Mouse (Mus musculus): ENCODE results near the gene Adss. TPM values are rescaled to one million over a fixed set of nuclear protein-coding genes. Genes with fewer than 3 reads are reported as not detected.

The Adss gene
- polyA plus RNA-seq, 1 experiment from 2014 or later: 14.1 TPM

DNA sequence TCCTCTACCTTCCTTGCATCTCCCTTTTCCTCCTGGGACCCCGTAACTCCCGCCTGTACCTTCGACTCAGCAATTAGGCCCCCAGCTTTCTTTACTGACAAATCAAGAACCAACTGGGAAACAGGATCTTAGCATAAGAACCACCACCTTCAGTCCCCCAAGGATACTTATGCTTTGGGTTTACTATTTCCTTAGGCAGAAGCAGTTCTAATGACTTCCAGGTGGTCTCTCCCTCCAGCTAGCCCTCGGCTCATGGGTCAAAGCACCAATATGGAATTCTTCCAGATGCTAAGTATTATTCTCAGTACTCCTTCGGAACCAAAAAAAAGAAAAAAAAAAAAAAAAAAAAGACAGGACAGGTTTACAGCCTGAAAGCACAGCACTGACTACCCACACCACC, 39.1 kb downstream of the Adss start:
- 72% methylated on average over 5 of the region's 5 CpGs for WGBS (ENCODE audit: insufficient replicate concordance)
- H3K9ac ChIP-seq: no peak overlapping the region
- H3K27ac ChIP-seq (replicated peaks): no peak overlapping the region
- H3K4me3 ChIP-seq (replicated peaks): no peak overlapping the region
- ATAC-seq (ENCODE audit: insufficient read depth): no peak
- no peak overlapping the region for H3K4me2 ChIP-seq
- no peaks in the 10 kb centered on the region for H3K36me3 ChIP-seq (replicated peaks)
- no peaks in the 10 kb centered on the region for H3K27me3 ChIP-seq
- no peaks in the 10 kb centered on the region for H3K4me1 ChIP-seq (replicated peaks)
- no peaks in the 10 kb centered on the region for H3K9me3 ChIP-seq (replicated peaks)

DNA sequence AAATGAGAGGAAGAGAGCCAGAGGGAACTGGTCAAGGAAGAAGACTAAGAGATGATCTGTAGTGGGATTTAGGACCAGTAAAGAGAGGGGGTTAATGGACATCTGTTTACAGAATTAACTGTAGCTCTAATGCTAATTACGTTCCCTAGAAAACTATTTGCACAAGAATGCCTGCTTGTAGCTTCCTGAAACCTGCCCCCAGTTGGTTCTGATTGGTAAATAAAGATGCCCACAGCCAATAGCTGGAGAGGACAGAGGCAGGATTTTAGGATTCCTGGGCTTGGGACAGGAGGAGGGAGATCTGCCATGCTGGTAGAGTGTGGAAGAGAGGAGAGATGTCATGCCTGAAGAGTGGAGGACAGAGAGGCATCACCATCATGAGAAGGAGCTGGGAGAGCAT, 42.8 kb downstream of the Adss start:
- no peak overlapping the region for H3K9ac ChIP-seq
- H3K4me1 ChIP-seq (replicated peaks): no peaks in the 10 kb centered on the region
- H3K9me3 ChIP-seq (replicated peaks): 0 out of 2 replicates have a peak, but pooled peaks cover 8% of the 10 kb centered on the region
- no peaks in the 10 kb centered on the region for H3K27me3 ChIP-seq
- H3K36me3 ChIP-seq (replicated peaks): 0 out of 2 replicates have a peak, but pooled peaks cover 4% of the 10 kb centered on the region
- WGBS (ENCODE audit: insufficient replicate concordance): 68% methylated on average over 1 of the region's 1 CpGs
- no peak overlapping the region for H3K27ac ChIP-seq (replicated peaks)
- no peak overlapping the region for H3K4me2 ChIP-seq
- no peak for ATAC-seq (ENCODE audit: insufficient read depth)
- no peak overlapping the region for H3K4me3 ChIP-seq (replicated peaks)

DNA sequence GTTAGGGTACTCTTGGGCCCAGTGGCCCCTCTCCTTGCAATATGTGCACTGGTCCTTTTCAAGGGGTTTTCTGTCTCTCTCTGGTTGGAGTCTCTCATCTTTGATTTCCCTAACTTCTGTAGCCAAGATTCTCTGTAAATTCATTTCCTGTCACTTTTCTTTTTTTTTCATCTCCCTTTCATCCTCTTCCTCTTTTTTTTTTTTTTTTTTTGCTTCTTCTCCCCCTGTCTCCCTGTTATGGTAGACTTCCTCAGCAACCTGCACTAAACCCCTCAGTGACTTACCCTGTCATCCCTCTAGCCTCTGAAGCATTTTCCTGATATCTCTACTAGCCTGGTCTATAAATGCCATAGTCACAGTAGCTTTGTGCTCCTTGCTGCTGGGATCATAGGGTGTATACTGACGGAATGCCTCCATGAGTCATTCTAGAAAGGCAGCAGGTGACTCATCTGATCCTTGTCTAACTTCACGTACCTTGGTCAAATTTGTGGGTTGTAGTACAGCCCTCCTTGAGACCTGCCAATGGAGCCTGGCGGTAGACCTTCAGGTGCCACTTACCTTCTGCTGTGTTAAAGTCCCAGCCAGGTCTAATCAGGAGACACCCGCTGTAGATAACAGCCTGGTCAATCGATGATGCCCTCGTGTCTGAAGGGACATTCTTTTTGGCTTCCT, 48.3 kb downstream of the Adss start:
- ATAC-seq (ENCODE audit: insufficient read depth): no peak
- 0 out of 2 replicates have a peak, but pooled peaks cover 8% of the 10 kb centered on the region for H3K9me3 ChIP-seq (replicated peaks)
- H3K9ac ChIP-seq: no peak overlapping the region
- WGBS (ENCODE audit: insufficient replicate concordance): 70% methylated on average over 6 of the region's 6 CpGs
- H3K4me2 ChIP-seq: no peak overlapping the region
- H3K27ac ChIP-seq (replicated peaks): no peak overlapping the region
- H3K4me3 ChIP-seq (replicated peaks): no peak overlapping the region
- 0 out of 2 replicates have a peak, but pooled peaks cover 4% of the 10 kb centered on the region for H3K36me3 ChIP-seq (replicated peaks)
- no peaks in the 10 kb centered on the region for H3K27me3 ChIP-seq
- no peaks in the 10 kb centered on the region for H3K4me1 ChIP-seq (replicated peaks)

DNA sequence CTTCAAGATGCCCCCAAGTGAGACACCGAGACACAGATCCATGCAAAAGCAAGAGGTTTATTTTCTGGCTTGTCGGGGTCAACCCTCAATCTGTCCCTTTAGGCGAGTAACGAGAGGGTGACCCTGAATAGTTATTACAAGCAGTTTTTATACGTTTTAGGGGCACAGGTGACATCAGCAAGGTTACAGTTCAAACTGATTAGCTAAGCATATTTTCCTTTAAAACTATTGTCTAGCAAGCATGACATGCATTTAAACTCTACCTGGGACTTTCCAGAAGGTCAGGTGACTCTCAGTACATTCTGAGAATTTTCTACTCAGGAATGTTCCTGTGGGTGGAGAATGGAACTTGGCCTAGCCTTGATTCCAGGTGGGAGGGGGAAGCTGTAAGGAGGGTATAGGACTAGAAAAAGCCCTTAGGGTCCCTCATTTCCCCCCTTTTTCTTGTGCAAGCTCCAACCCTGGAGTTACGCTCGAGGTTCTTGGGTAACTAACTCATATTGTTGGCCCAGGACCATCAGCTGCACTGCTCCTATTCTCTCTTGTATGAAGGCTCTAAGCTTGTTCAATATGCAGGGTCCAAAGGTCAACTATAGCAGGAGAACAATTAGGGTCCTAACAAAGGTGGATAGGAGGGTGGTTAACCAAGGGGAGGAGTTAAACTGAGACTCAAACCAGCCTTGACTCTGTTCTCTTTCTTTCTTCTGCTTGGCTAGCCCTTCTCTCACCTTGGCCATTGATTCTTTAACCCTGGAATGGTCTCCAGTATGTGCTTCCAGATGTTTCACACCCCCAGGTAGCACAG, 51.6 kb downstream of the Adss start:
- 73% methylated on average over 7 of the region's 7 CpGs for WGBS (ENCODE audit: insufficient replicate concordance)
- no peaks in the 10 kb centered on the region for H3K36me3 ChIP-seq (replicated peaks)
- H3K9ac ChIP-seq: no peak overlapping the region
- H3K4me3 ChIP-seq (replicated peaks): no peak overlapping the region
- H3K4me1 ChIP-seq (replicated peaks): no peaks in the 10 kb centered on the region
- no peak overlapping the region for H3K4me2 ChIP-seq
- no peak overlapping the region for H3K27ac ChIP-seq (replicated peaks)
- no peaks in the 10 kb centered on the region for H3K27me3 ChIP-seq
- no peak for ATAC-seq (ENCODE audit: insufficient read depth)
- H3K9me3 ChIP-seq (replicated peaks): no peaks in the 10 kb centered on the region

DNA sequence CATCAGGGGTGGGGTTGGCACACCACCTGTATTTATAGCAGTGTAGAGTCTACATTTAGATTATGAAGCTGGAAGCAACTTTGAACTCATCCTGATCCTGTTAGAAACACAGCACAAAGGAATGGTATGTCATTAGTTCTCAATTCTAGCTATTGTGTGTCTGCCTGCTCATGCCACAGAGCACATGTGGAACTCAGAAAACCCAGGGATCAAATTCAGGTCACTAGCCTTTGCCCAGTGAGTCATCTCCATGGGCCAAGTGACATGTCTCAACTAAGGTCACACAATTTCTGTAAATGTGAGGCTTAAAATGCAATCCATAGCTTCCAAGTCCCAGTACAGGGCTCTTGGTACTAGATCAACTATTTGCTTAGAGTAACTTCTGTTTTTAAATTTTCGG, 54.2 kb downstream of the Adss start:
- H3K36me3 ChIP-seq (replicated peaks): no peaks in the 10 kb centered on the region
- 43% methylated on average over 1 of the region's 1 CpGs for WGBS (ENCODE audit: insufficient replicate concordance)
- H3K9me3 ChIP-seq (replicated peaks): no peaks in the 10 kb centered on the region
- no peak overlapping the region for H3K4me2 ChIP-seq
- no peak for ATAC-seq (ENCODE audit: insufficient read depth)
- no peak overlapping the region for H3K27ac ChIP-seq (replicated peaks)
- H3K4me3 ChIP-seq (replicated peaks): no peak overlapping the region
- H3K4me1 ChIP-seq (replicated peaks): no peaks in the 10 kb centered on the region
- H3K27me3 ChIP-seq: no peaks in the 10 kb centered on the region
- H3K9ac ChIP-seq: no peak overlapping the region

DNA sequence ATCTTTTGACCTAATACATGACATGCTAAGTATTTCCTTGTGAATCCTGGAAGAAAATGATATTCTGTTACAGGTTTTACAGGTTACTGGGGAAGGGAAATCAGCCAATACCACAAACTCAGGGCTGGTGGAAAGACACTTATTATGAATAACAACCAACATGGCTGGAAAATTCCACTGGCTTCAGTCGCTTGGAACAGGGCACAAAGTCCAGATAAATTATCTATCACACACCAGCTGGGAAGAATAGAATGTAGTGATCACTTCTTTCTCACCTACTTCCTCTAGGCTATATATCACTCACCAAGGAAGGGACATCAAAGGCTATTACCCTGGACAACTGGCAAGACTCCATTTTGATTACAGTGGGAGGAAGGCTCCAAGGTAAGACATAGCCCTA, 55.6 kb downstream of the Adss start:
- H3K4me2 ChIP-seq: no peak overlapping the region
- H3K9me3 ChIP-seq (replicated peaks): no peaks in the 10 kb centered on the region
- no peak overlapping the region for H3K27ac ChIP-seq (replicated peaks)
- no peaks in the 10 kb centered on the region for H3K36me3 ChIP-seq (replicated peaks)
- H3K4me1 ChIP-seq (replicated peaks): no peaks in the 10 kb centered on the region
- 45% methylated on average over 1 of the region's 1 CpGs for WGBS (ENCODE audit: insufficient replicate concordance)
- no peak for ATAC-seq (ENCODE audit: insufficient read depth)
- no peak overlapping the region for H3K4me3 ChIP-seq (replicated peaks)
- no peak overlapping the region for H3K9ac ChIP-seq
- no peaks in the 10 kb centered on the region for H3K27me3 ChIP-seq

DNA sequence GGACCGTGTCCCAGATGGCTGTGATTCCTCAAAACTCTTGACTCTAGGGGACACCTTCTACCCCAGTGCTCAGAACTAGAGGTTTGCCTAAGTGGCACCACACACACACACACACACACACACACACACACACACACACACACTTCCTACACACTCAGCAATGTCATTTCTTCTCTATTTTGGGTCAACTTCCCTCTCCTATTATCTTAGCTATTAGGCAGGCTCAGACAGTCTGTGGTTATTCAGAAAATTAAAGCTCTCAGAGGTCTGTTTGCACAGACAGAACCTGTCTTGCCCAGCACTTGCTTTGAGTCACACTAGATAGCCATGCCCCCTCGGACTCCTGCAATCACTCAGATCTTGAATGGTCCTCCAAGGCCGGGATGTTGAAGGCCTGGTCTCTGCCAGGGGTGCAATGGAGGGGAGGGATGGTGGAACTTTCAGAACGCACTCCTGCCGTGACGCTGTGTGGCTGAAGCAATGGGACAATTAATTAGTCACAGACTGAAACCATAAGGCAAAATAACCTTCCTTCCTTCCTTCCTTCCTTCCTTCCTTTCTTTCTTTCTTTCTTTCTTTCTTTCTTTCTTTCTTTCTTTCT, 58.7 kb downstream of the Adss start:
- no peak for ATAC-seq (ENCODE audit: insufficient read depth)
- Histone ChIP-seq H3K9ac (no peak overlapping the region), H3K4me2 (no peak overlapping the region), H3K9me3 (replicated peaks) (no peaks in the 10 kb centered on the region), H3K27ac (replicated peaks) (no peak overlapping the region), H3K4me1 (replicated peaks) (no peaks in the 10 kb centered on the region), H3K36me3 (replicated peaks) (no peaks in the 10 kb centered on the region), H3K4me3 (replicated peaks) (no peak overlapping the region), H3K27me3 (no peaks in the 10 kb centered on the region)
- WGBS (ENCODE audit: insufficient replicate concordance): 31% methylated on average over 6 of the region's 6 CpGs

DNA sequence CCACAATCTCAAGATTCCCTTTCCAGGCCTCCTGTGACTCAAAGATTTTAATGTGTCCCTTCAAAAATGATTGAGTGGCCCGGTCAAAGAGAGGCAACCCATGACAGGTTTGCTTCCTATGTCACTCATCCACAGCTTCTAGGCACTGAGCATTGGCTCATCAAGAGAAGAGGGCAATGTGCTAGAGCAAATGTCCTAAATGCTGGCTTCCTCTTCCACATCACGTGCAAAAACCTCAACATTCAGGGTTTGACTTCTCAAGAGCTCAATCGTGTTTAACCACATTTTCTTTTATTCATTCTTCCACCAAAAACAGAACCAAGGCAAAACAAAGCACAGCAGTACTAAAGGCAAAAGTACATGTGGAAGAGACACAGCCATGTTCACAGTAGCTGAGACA, 64.3 kb downstream of the Adss start:
- 56% methylated on average over 3 of the region's 3 CpGs for WGBS (ENCODE audit: insufficient replicate concordance)
- no peak overlapping the region for H3K27ac ChIP-seq (replicated peaks)
- no peak for ATAC-seq (ENCODE audit: insufficient read depth)
- H3K27me3 ChIP-seq: no peaks in the 10 kb centered on the region
- no peaks in the 10 kb centered on the region for H3K4me1 ChIP-seq (replicated peaks)
- no peaks in the 10 kb centered on the region for H3K9me3 ChIP-seq (replicated peaks)
- no peak overlapping the region for H3K4me3 ChIP-seq (replicated peaks)
- H3K9ac ChIP-seq: no peak overlapping the region
- no peak overlapping the region for H3K4me2 ChIP-seq
- H3K36me3 ChIP-seq (replicated peaks): no peaks in the 10 kb centered on the region

DNA sequence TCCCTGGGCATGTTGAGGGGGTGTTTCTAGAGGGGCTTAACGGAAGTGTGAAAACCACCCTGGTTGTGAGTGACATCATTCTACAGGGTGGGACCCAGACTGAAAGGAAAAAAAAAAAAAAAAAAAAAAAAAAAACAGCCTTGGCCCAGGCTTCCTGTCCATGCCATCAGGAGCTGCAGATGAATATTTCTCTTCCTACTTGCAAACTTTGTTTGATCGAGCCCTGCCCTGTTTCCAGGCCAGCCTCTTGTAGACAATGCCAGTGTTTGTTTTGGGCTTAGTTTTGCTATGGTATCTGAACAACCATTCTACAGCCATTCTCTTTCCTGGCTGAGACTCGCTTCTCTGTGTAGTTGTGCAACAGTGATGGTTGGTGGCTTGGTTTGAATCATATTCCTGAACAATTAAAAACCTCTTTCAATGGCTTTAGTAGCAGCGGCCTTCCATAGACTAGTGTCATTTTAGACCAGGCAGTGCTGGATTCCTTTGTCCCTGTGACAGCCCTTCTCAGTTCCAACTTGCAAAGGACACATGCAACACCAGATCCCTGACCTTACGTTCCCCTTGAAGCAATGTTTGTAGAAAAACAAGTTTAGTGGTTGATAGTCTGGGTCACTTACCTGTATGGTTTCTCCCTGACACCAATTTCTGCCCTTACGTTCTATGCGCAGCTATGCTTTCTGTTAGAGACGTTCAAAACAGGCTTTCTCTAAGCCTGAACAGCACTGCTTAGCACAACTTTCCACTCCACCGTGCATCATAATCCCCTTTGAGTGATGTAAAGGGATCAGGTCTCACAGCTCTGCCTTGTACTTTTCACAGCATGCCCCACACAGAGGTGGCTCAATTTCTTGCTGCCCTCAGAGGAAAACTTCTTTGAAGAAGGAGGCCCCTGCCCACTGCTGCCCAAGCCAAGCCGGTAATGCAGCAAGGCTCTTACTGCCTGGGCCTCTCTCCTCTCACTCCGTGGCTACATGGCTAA, 67.0 kb downstream of the Adss start, which contains the start of gene 1700016C15Rik:
1700016C15Rik (plus strand) TSS at position 772 of the 982 bp plus-strand sequence.
- WGBS (ENCODE audit: insufficient replicate concordance): 64% methylated on average over 11 of the region's 11 CpGs
- H3K27me3 ChIP-seq: no peaks in the 10 kb centered on the region
- H3K36me3 ChIP-seq (replicated peaks): no peaks in the 10 kb centered on the region
- no peaks in the 10 kb centered on the region for H3K9me3 ChIP-seq (replicated peaks)
- no peak within 1 kb of the TSS for H3K4me3 ChIP-seq (replicated peaks)
- no peak within 1 kb of the TSS for H3K27ac ChIP-seq (replicated peaks)
- no peak within 1 kb of the TSS for H3K4me2 ChIP-seq
- no peaks in the 10 kb centered on the region for H3K4me1 ChIP-seq (replicated peaks)
- ATAC-seq (ENCODE audit: insufficient read depth): no peak
- H3K9ac ChIP-seq: no peak within 1 kb of the TSS

DNA sequence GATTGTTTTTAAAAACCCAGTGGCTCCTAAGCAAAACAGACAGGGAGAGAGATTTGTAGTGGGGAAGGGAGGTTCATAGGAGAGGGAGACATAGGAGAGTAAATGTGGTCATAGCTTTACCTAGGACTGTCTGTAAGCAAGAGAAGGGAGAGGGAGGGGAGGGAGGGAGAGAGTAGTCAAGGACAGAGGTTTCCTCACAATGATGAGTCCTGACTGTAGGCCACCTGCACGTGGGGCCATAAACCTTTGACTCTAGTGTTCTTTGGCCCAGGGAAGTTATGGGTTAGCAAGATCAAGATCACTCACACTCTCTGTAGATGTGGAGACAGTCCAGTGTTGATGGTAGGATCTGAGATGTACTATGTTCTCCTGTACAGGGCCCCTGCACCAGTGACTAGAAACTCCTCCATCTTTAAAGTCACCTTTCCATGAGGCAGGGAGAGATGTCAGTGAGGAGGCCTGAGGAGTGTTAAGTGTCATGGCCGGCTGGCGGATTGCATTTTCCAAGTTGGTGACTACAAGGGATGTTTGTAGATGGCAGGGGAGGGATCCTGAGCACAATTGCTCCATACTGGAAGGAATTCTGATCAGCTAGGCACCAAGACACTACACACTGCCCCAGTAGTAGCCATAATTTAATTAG, 68.3 kb downstream of the Adss start:
- no peak overlapping the region for H3K4me2 ChIP-seq
- H3K27me3 ChIP-seq: no peaks in the 10 kb centered on the region
- no peak overlapping the region for H3K9ac ChIP-seq
- 72% methylated on average over 3 of the region's 3 CpGs for WGBS (ENCODE audit: insufficient replicate concordance)
- no peak overlapping the region for H3K27ac ChIP-seq (replicated peaks)
- no peak overlapping the region for H3K4me3 ChIP-seq (replicated peaks)
- no peak for ATAC-seq (ENCODE audit: insufficient read depth)
- no peaks in the 10 kb centered on the region for H3K4me1 ChIP-seq (replicated peaks)
- no peaks in the 10 kb centered on the region for H3K36me3 ChIP-seq (replicated peaks)
- no peaks in the 10 kb centered on the region for H3K9me3 ChIP-seq (replicated peaks)
